Mouse (Mus musculus) gastrocnemius, adult 8-10 months (tissue): ENCODE measurements at regions not wholly inside any gene's neighbourhood (a gene's known extent, or its start where the extent isn't known, plus 50 kb on each side); places are given as distances from the start of the nearest gene placed in this dataset.

Source experiments
- DNase-seq, 2 experiments: peaks; one replicate each; pipeline ENCODE4 v3.0.0; 2022; ENCODE audit warnings: low spot score in 2 of 2

DNA sequence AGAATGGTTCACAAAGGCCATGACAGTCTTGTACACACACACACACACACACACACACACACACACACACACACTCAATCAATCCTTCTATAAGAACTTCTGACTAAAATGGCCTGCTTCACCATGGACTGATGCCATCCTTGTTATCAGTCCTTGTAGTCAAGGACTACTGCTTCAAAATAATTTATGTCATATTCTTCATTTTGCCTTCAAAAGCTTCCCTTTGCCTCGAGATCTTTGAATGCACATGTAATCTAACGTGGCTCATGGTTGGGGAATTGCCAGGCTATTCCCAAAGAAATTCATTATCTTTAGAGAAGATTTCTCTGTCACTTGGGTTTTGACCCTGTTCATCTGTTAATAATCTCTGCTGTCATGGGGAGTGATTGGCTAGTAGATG is 278.0 kb upstream of the Cdyl start:
- DNase-seq, result no peak

- no peak for DNase-seq
Observed at GRCm38 (mm10) chr13:35383000-35383623, 276.5 kb upstream of the Cdyl start.

GRCm38 (mm10) chr13:35383624-35384018 is 276.0 kb upstream of the Cdyl start:
- DNase-seq, result peak in 1 of 2 experiments; percentile 5

- no peak for DNase-seq
Observed at GRCm38 (mm10) chr13:35388380-35388779, 271.3 kb upstream of the Cdyl start.

GRCm38 (mm10) chr13:35389781-35390525 is 269.7 kb upstream of the Cdyl start:
- DNase-seq, result no peak

DNA sequence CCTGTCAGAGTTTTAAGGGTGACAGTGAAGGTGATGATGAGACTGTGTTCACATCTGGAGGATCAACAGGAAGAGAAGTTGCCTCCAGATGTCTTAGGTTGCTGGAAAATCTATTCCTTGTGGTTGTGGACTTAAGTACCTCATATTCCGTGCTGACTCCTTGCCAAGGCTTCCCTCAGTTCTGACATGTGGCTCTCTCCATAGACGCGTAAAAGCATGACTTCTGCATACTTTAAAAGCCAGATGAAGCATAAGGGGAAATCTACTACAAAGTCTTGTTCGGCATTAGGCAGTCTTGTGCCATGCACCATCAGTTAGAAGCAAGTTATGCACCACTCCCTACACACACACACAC is 269.1 kb upstream of the Cdyl start:
- no peak for DNase-seq

GRCm38 (mm10) chr13:35392167-35392566 is 267.5 kb upstream of the Cdyl start:
- no peak for DNase-seq

DNA sequence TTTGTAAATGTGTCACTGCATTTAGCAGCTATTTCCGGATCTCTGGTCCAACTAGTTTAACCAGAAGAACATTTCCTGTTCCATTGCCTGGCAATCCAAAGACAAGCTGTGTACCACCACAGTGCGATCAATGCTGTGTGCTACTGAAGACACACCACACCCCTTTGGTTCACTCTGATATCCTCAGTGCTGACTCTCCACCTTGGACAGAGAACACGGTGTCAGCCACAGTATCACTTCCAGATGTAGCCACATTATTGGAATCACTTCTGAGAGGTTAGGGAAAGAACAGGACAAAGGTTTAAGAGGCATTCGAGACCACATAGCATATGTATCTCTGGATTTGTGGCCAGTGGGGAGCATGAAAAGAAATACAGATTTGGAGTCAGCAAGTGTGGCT is 264.4 kb upstream of the Cdyl start:
- no peak for DNase-seq

DNA sequence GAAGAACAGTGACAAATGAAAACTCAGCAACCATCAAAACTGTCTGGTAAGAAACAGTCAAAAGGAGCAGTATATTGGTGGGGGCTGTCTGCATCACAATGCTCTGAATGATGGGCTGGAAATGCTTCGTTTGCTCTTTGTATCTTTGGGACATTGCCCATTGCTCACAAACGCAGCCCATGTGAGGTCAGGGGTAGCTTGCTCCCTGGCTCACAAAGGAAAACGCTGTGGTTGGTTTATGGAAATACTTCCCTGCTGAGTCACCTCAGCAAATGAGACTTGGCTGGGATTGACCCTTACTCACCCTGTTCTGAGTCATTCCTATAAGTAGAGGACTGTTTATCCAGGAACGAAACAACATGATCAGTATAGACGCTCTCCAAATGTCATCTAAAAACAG is 264.0 kb upstream of the Cdyl start:
- no peak for DNase-seq

- no peak for DNase-seq
Observed at GRCm38 (mm10) chr13:35397166-35397565, 262.5 kb upstream of the Cdyl start.

GRCm38 (mm10) chr13:35398192-35398591 is 261.4 kb upstream of the Cdyl start:
- DNase-seq, result no peak

- DNase-seq, result no peak
Observed at GRCm38 (mm10) chr13:35402856-35403255, 256.8 kb upstream of the Cdyl start.

DNA sequence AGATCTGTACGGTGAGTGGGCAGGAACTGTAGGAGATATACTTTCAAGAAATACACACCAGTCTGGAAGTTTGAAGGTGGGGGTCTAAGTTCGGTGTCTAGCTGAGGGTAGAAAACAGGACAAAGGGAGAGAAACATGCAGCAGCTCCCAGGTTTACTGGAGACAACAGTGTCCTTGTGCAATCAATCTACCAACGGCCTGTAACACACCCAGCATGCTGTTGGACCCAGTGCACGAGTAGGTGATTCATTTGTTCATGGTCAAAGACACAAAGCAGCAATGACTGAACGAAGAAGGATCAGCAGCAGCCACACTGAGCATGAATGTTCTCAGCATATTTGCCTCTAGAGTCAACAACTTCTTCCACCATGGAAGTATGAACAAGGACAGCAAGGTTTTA is 255.2 kb upstream of the Cdyl start:
- DNase-seq, result no peak

- DNase-seq, result no peak
Observed at GRCm38 (mm10) chr13:35405384-35405783, 254.2 kb upstream of the Cdyl start.

- DNase-seq, result no peak
Observed at GRCm38 (mm10) chr13:35417500-35417899, 242.1 kb upstream of the Cdyl start.

DNA sequence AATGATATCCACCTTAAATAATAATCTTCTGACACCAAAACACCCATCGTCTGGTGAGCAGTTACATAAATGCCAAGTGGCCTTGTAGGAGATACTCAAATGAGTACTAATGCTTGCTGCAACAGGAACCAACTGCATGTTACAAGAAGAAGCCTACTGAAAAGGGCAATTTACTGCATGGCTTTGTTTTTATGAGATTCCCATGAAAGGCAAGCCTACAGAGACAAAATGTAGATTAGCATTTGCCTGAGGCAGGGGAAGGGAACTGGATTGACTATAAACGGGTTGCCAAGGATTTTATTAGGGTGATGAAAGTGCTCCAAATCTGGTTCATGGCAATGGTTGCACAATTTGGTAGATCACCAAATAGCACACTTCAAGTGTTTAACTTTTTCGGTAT is 239.6 kb upstream of the Cdyl start:
- DNase-seq, result no peak

DNA sequence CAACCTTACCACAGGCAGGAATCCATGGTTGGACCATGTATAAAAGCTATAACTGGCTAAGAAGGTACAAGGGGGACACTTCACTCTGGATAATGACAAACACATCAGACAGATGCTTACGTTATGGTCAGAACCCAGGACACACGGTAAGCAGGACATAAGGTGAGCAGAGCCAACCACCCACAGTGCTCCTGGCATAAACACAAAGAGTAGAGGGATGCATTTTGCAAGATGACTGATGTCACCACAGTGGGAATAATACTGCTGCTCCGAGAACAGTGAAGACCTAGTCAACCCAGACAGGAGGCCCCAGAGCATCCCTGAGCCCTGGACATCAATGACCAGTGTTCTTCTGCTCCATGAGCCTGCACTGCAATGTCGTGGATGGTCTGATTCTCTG is 233.6 kb upstream of the Cdyl start:
- DNase-seq, result no peak

DNA sequence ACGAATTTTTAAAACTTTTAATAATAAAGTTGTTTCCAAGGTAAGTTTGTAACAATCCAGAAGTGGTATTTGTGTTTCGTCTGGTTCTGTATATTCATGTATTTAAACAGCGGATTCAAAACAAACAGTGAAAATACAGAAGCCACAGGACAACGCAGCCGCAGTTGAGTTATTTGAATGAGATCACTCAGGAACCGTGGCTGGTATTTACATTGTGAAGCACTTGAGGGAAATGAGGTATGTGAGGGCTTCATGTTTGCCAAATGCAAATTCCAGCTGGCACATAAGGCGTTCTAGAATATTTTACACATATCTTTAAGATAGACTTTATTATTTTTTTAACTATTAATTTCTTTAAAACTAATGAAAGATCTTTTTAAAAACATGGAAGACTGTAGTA is 224.5 kb upstream of the Cdyl start:
- no peak for DNase-seq

DNA sequence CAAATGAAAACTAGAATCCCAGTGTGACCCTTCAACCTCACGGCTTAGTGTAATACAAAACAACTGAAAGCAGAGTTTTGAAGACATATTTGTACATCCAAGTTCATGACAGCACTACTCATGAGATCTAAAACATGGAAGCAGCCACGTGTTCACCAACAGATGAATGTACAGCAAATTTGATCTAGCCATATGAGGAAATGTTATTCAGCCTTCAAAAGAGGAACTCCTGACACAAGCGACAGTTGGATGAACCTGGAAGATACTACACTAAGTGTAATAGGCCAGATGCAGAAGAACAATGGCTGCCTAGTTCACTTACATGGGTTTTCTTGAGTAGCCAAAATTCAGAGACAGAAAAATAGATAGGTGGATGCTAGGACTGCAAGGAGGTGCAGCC is 212.0 kb upstream of the Cdyl start:
- DNase-seq, result no peak

- no peak for DNase-seq
Observed at GRCm38 (mm10) chr13:35452420-35452819, 207.2 kb upstream of the Cdyl start.

GRCm38 (mm10) chr13:35453222-35453914 is 206.3 kb upstream of the Cdyl start:
- DNase-seq, result no peak

DNA sequence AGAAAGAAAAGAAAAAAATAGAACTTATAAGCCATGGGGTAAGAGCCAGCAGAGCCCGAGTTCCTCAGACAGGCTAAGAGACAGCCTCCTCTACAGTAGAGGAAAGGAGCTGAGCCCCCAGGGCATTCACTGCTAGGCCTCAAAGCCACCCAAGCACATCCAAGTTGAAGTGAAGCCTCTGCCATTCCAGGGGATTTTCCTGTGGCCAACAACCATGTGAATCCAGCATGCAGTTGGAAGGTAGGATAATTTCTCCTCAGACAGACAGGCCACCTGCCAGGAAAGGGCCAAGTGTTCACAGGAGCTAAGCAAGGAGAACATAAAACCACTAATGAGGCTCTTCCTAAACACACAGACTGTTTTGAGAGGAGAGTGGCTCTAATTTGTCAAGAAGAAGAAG is 199.6 kb upstream of the Cdyl start:
- DNase-seq, result no peak

- no peak for DNase-seq
Observed at GRCm38 (mm10) chr13:35463231-35463630, 196.4 kb upstream of the Cdyl start.
